Mouse (Mus musculus) embryonic fibroblast, embryonic 13.5 days (primary cell): Measurements from ENCODE around the gene Ide.

Experiments
- CTCF ChIP-seq: IDR thresholded peaks from 2 replicates; pipeline ENCODE4 v1.5.1; 2011; ENCODE audit warnings: mild to moderate bottlenecking, control low read depth, low read length, moderate library complexity, borderline replicate concordance; ENCODE audit not compliant: insufficient read depth
- POLR2A ChIP-seq: IDR thresholded peaks from 2 replicates; pipeline ENCODE4 v1.6.1; 2011; ENCODE audit warnings: low read depth, mild to moderate bottlenecking, control low read depth, low read length, moderate library complexity

DNA sequence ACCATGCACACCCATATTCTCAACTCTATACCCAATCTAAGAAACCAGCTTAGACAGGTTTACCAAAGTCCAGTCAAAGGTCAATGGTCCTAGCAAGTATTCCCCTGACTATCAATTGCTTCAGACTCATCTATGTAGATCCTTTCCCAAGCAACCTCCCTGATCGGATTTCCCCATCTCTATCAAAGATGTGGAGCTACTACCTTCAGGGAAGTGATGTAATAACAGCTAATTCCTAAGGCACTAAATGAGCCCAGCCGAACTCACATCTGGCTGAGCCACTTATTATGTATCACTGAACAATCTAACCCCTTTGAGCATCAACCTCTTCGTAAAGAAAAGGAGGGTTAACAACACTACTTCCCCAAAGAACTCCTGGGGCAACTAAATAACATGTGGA lies 15.1 kb upstream of the Ide start:
- TF ChIP-seq POLR2A = no peak
- TF ChIP-seq CTCF = no peak
